Comparison of ENCODE assay signal across 8 mouse cellular contexts in genomic region chr17:56609452-56610171, GRCm38 (mm10). TPM values are rescaled to one million over a fixed set of nuclear protein-coding genes. Genes with fewer than 3 reads are reported as not detected.
DNase-seq lines count a peak whose midpoint lies in the region; ATAC-seq and TF ChIP-seq lines count a peak whose summit lies in the region.

Gene 2410015M20Rik (minus strand): TSS chr17:56609771.

- H3K4me1 ChIP-seq in CH12.LX (ENCODE audit: control insufficient read depth in 1 of 2, insufficient read depth in 2 of 2), result peaks cover 6 to 45% of the 10 kb centered on the region in 2 experiments
- H3K4me1 ChIP-seq in forebrain, embryonic 11.5 days (replicated peaks; ENCODE audit: control insufficient read depth, insufficient read depth, low read length), result peaks cover 15% of the 10 kb centered on the region
- peaks cover 24% of the 10 kb centered on the region for H3K4me1 ChIP-seq in heart, embryonic 16.5 days (ENCODE audit: control insufficient read depth, insufficient read depth, low read length)
- H3K4me1 ChIP-seq in liver, embryonic 15.5 days (replicated peaks), result peaks cover 61% of the 10 kb centered on the region
- H3K4me1 ChIP-seq in neural tube, embryonic 12.5 days, result peaks cover 24% of the 10 kb centered on the region

- H3K79me2 ChIP-seq in CH12.LX (replicated peaks; ENCODE audit: control insufficient read depth, extremely low read depth, insufficient read depth, poor library complexity, severe bottlenecking), result peaks cover 34% of the 10 kb centered on the region

- under 1% methylated on average over 44 of the region's 44 CpGs for WGBS in forebrain, embryonic 11.5 days
- 0% methylated on average over 44 of the region's 44 CpGs for WGBS in heart, embryonic 16.5 days
- WGBS in liver, embryonic 15.5 days (ENCODE audit: insufficient replicate concordance), result under 1% methylated on average over 44 of the region's 44 CpGs
- WGBS in neural tube, embryonic 12.5 days, result under 1% methylated on average over 44 of the region's 44 CpGs

- no peak for TF ChIP-seq EP300 in CH12.LX (IDR thresholded peaks at IDR 0.05; ENCODE audit: low read length)

- ATAC-seq in forebrain, embryonic 11.5 days (replicated peaks; ENCODE audit: low FRiP score), result peak; percentile 86
- peak; percentile 88 for ATAC-seq in heart, embryonic 16.5 days (replicated peaks; ENCODE audit: extremely low read depth, insufficient read depth, low FRiP score)
- ATAC-seq in liver, embryonic 15.5 days (ENCODE audit: insufficient read depth), result peak; percentile 82
- peak; percentile 85 for ATAC-seq in neural tube, embryonic 12.5 days (ENCODE audit: low FRiP score, low read depth)

- dilution Hi-C loops in CH12.LX (cut with MboI; ENCODE audit: extremely low pct_ligation_motif_present, extremely low pct_unique_long_range_greater_than_20kb, low sequenced_read_pairs), result no loop called here

- DNase-seq in CH12.LX (ENCODE audit: extremely low read depth), result peak; percentile 98
- DNase-seq in c-Kit-positive CD71-positive TER-119-negative erythroid progenitor cells, embryonic 14.5 days (ENCODE audit: low read depth), result peak; percentile 97
- DNase-seq in forebrain, embryonic 11.5 days (ENCODE audit: low spot score), result peak; percentile 95
- DNase-seq in kidney, postnatal 36 days, result peak; percentile 95 to 99
- DNase-seq in telencephalon, adult 2 months (ENCODE audit: low read depth, low spot score), result peak; percentile 99

- no peaks in the 10 kb centered on the region for H3K27me3 ChIP-seq in CH12.LX (replicated peaks)
- no peaks in the 10 kb centered on the region for H3K27me3 ChIP-seq in forebrain, embryonic 11.5 days (ENCODE audit: control insufficient read depth, insufficient read depth, low read length)
- H3K27me3 ChIP-seq in heart, embryonic 16.5 days (ENCODE audit: control insufficient read depth, insufficient read depth, low read length), result no peaks in the 10 kb centered on the region
- H3K27me3 ChIP-seq in liver, embryonic 15.5 days, result no peaks in the 10 kb centered on the region
- H3K27me3 ChIP-seq in neural tube, embryonic 12.5 days (replicated peaks), result no peaks in the 10 kb centered on the region

- H3K36me3 ChIP-seq in CH12.LX (replicated peaks in 1 of 2; ENCODE audit: control insufficient read depth in 1 of 2, insufficient read depth in 1 of 2, low read length in 1 of 2), result peaks cover 39 to 47% of the 10 kb centered on the region in 2 experiments
- H3K36me3 ChIP-seq in forebrain, embryonic 11.5 days (ENCODE audit: control insufficient read depth, insufficient read depth, low read length), result peaks cover 9% of the 10 kb centered on the region; the same call in 1 of the 2 replicates
- H3K36me3 ChIP-seq in heart, embryonic 16.5 days (ENCODE audit: control insufficient read depth, insufficient read depth), result peaks cover 31% of the 10 kb centered on the region
- H3K36me3 ChIP-seq in liver, embryonic 15.5 days (replicated peaks), result peaks cover 38% of the 10 kb centered on the region
- H3K36me3 ChIP-seq in neural tube, embryonic 12.5 days, result peaks cover 34% of the 10 kb centered on the region

- peak within 1 kb of the TSS; percentile 96 for H3K9ac ChIP-seq in CH12.LX (ENCODE audit: insufficient read depth, low read depth)
- H3K9ac ChIP-seq in forebrain, embryonic 11.5 days (ENCODE audit: low read length), result peak within 1 kb of the TSS; percentile 79
- H3K9ac ChIP-seq in heart, embryonic 16.5 days (ENCODE audit: low read length), result peak within 1 kb of the TSS; percentile 84
- H3K9ac ChIP-seq in liver, embryonic 15.5 days, result peak within 1 kb of the TSS; percentile 69
- peak within 1 kb of the TSS; percentile 72 for H3K9ac ChIP-seq in neural tube, embryonic 12.5 days

- H3K9me3 ChIP-seq in CH12.LX (replicated peaks; ENCODE audit: low read length), result no peaks in the 10 kb centered on the region
- no peaks in the 10 kb centered on the region for H3K9me3 ChIP-seq in forebrain, embryonic 11.5 days (ENCODE audit: control insufficient read depth, low read length)
- no peaks in the 10 kb centered on the region for H3K9me3 ChIP-seq in heart, embryonic 16.5 days (replicated peaks; ENCODE audit: control insufficient read depth, low read length)
- H3K9me3 ChIP-seq in liver, embryonic 15.5 days (replicated peaks), result no peaks in the 10 kb centered on the region
- no peaks in the 10 kb centered on the region for H3K9me3 ChIP-seq in neural tube, embryonic 12.5 days

- TF ChIP-seq POLR2A in CH12.LX (IDR thresholded peaks at IDR 0.05; ENCODE audit: low read depth, low read length), result peak; percentile 86

- peak within 1 kb of the TSS; percentile 89 for H3K4me2 ChIP-seq in CH12.LX (ENCODE audit: insufficient read depth, low read depth, poor library complexity, severe bottlenecking)
- H3K4me2 ChIP-seq in forebrain, embryonic 11.5 days (ENCODE audit: low read depth, low read length, severe bottlenecking), result peak within 1 kb of the TSS; percentile 79
- H3K4me2 ChIP-seq in heart, embryonic 16.5 days (ENCODE audit: low read depth, low read length), result peak within 1 kb of the TSS; percentile 88
- H3K4me2 ChIP-seq in liver, embryonic 15.5 days, result peak within 1 kb of the TSS; percentile 74
- peak within 1 kb of the TSS; percentile 85 for H3K4me2 ChIP-seq in neural tube, embryonic 12.5 days (replicated peaks)

- H3K4me3 ChIP-seq in CH12.LX (replicated peaks in 1 of 3; ENCODE audit: low read depth in 2 of 3, low read length in 2 of 3, poor library complexity in 1 of 3), result peak within 1 kb of the TSS; percentile 67 to 99 (median 79)
- H3K4me3 ChIP-seq in forebrain, embryonic 11.5 days (ENCODE audit: low read depth, low read length), result peak within 1 kb of the TSS; percentile 65
- peak within 1 kb of the TSS; percentile 84 for H3K4me3 ChIP-seq in heart, embryonic 16.5 days (ENCODE audit: low read length)
- H3K4me3 ChIP-seq in liver, embryonic 15.5 days (replicated peaks), result peak within 1 kb of the TSS; percentile 66
- peak within 1 kb of the TSS; percentile 67 for H3K4me3 ChIP-seq in neural tube, embryonic 12.5 days

- H3K27ac ChIP-seq in CH12.LX (ENCODE audit: insufficient read depth, low read depth), result peak within 1 kb of the TSS; percentile 24
- H3K27ac ChIP-seq in forebrain, embryonic 11.5 days (ENCODE audit: low read depth, low read length), result peak within 1 kb of the TSS; percentile 50; the same call in 1 of the 2 replicates
- peak within 1 kb of the TSS; percentile 88 for H3K27ac ChIP-seq in heart, embryonic 16.5 days (ENCODE audit: low read length)
- H3K27ac ChIP-seq in liver, embryonic 15.5 days (replicated peaks), result peak within 1 kb of the TSS; percentile 85
- H3K27ac ChIP-seq in neural tube, embryonic 12.5 days, result 0 out of 2 replicates have a peak within 1 kb of the TSS, but pooled peaks have one; percentile 53

- in situ Hi-C loops in CH12.LX (cut with MboI; ENCODE audit: low pct_ligation_motif_present, low pct_unique_long_range_greater_than_20kb, low sequenced_read_pairs), result no loop called here

- TF ChIP-seq CTCF in CH12.LX (conservative IDR thresholded peaks at IDR 0.05 in 1 of 2, IDR thresholded peaks at IDR 0.05 in 1 of 2; ENCODE audit: low read depth in 2 of 2, low read length in 2 of 2), result peak in 1 of 2 experiments; percentile 54; a peak in 2 of 4 replicates

- no peak; the same call in 1 of the 2 replicates for TF ChIP-seq RAD21 in CH12.LX (IDR thresholded peaks at IDR 0.05; ENCODE audit: low read depth, low read length)

TF ChIP-seq in CH12.LX, 34 proteins besides CTCF, POLR2A, EP300 and RAD21 (continues in another document):
- TF ChIP-seq NELFE (IDR thresholded peaks at IDR 0.05; ENCODE audit: low read depth, low read length), result peak; percentile 86
- no peak for TF ChIP-seq JUN (IDR thresholded peaks at IDR 0.05; ENCODE audit: insufficient read depth, low read depth, low read length)
- peak; percentile 40 for TF ChIP-seq USF1 (IDR thresholded peaks at IDR 0.05; ENCODE audit: low read depth, low read length)
- TF ChIP-seq HCFC1 (IDR thresholded peaks at IDR 0.05; ENCODE audit: low read depth, low read length), result peak; percentile 100
- no peak for TF ChIP-seq ZC3H11A (IDR thresholded peaks at IDR 0.05; ENCODE audit: low read depth, low read length)
- no peak for TF ChIP-seq CHD1 (IDR thresholded peaks at IDR 0.05; ENCODE audit: low read depth, low read length)
- TF ChIP-seq RCOR1 (conservative IDR thresholded peaks at IDR 0.05; ENCODE audit: low read depth, low read length), result no peak
- peak; percentile 90; the same call in 1 of the 2 replicates for TF ChIP-seq POLR2AphosphoS2 (IDR thresholded peaks at IDR 0.05; ENCODE audit: low read depth, low read length)
- TF ChIP-seq NRF1 (IDR thresholded peaks at IDR 0.05; ENCODE audit: low read depth, low read length), result peak; percentile 66
- TF ChIP-seq GABPA (IDR thresholded peaks at IDR 0.05; ENCODE audit: insufficient replicate concordance, low read depth, low read length), result peak; percentile 57; the same call in 1 of the 2 replicates
- TF ChIP-seq JUND (conservative IDR thresholded peaks at IDR 0.05; ENCODE audit: low read depth, low read length), result no peak
- peak; percentile 76 for TF ChIP-seq IRF4 (IDR thresholded peaks at IDR 0.05; ENCODE audit: low read depth, low read length)
- TF ChIP-seq E2F4 (IDR thresholded peaks at IDR 0.05; ENCODE audit: insufficient replicate concordance, low read depth, low read length), result no peak; the same call in 1 of the 2 replicates
- TF ChIP-seq MAFK (IDR thresholded peaks at IDR 0.05; ENCODE audit: insufficient replicate concordance, low read length), result no peak
- TF ChIP-seq MXI1 (IDR thresholded peaks at IDR 0.05; ENCODE audit: low read depth, low read length), result peak; percentile 91
- TF ChIP-seq ZNF384 (IDR thresholded peaks at IDR 0.05; ENCODE audit: low read depth, low read length), result no peak
- peak; percentile 97 for TF ChIP-seq ELF1 (IDR thresholded peaks at IDR 0.05; ENCODE audit: low read depth, low read length)
- TF ChIP-seq MYC (IDR thresholded peaks at IDR 0.05; ENCODE audit: low read depth, low read length), result peak; percentile 87
- TF ChIP-seq ZMIZ1 (IDR thresholded peaks at IDR 0.05; ENCODE audit: low read depth, low read length), result peak; percentile 71
- peak; percentile 47; the same call in 1 of the 2 replicates for TF ChIP-seq ETS1 (conservative IDR thresholded peaks at IDR 0.05; ENCODE audit: low read depth, low read length)
- TF ChIP-seq KAT2A (IDR thresholded peaks at IDR 0.05; ENCODE audit: insufficient replicate concordance, low read length), result peak; percentile 93; the same call in 1 of the 2 replicates
- TF ChIP-seq SMC3 (IDR thresholded peaks at IDR 0.05; ENCODE audit: low read depth, low read length), result peak; percentile 12; the same call in 1 of the 2 replicates

RNA-seq across cellular contexts. Expression of gene 2410015M20Rik, which starts in this region (rescaled TPM):
- total RNA-seq in CH12.LX (2012; rRNA removed) (249 and 272 TPM in 2 replicates), CH12.LX (2014; rRNA removed) (154 TPM in 2 replicates)
- polyA plus RNA-seq in CH12.LX (2012; ENCODE audit: insufficient read length, low read depth), result 178 and 202 TPM in 2 replicates
- 171 and 183 TPM in 2 replicates for polyA plus RNA-seq in forebrain, embryonic 11.5 days (2014; fragmentation: Nextera tagmentation; extraction: Ambion mirVana)
- 329 and 345 TPM in 2 replicates for polyA plus RNA-seq in heart, embryonic 16.5 days (2015; fragmentation: Nextera tagmentation; extraction: Ambion mirVana)
- polyA plus RNA-seq in liver, embryonic 15.5 days (2015; fragmentation: Nextera tagmentation; extraction: Ambion mirVana), result 125 and 143 TPM in 2 replicates
- polyA plus RNA-seq in neural tube, embryonic 12.5 days (2016; fragmentation: Nextera tagmentation; extraction: Ambion mirVana), result 192 and 202 TPM in 2 replicates

Comparison
In these comparisons a context has a peak if more than half of its experiments do, and no peak if none do; other contexts are left out.
1. Peak in every context shown above with its lines: DNase-seq, ATAC-seq, H3K4me3 ChIP-seq and H3K27ac ChIP-seq.
2. H3K27ac ChIP-seq: peak in every context shown above with its lines; median percentile 88 in heart, embryonic 16.5 days; 85 in liver, embryonic 15.5 days; 53 in neural tube, embryonic 12.5 days; 50 in forebrain, embryonic 11.5 days; 24 in CH12.LX.